Mouse (Mus musculus): Measurements from ENCODE around the gene Cmklr1. TPM values are rescaled to one million over a fixed set of nuclear protein-coding genes. Genes with fewer than 3 reads are reported as not detected.

Gene Cmklr1
- polyA plus RNA-seq, 1 experiment: 32.6 TPM

- TF ChIP-seq POLR2A (IDR thresholded peaks at IDR 0.05; ENCODE audit: control insufficient read depth, extremely low read depth, insufficient read depth, low read length, poor library complexity): no peak
- TF ChIP-seq CTCF (IDR thresholded peaks at IDR 0.05; ENCODE audit: borderline replicate concordance, control insufficient read depth, extremely low read depth, insufficient read depth, low read length, poor library complexity): no peak
- no peaks in the 10 kb centered on the region for H3K36me3 ChIP-seq (ENCODE audit: control insufficient read depth, insufficient read depth, low read length)
- no peak for DNase-seq
- WGBS: 78% methylated on average over 16 of the region's 16 CpGs
- peaks cover 7% of the 10 kb centered on the region; the same call in 1 of the 2 replicates for H3K4me1 ChIP-seq (replicated peaks; ENCODE audit: control insufficient read depth, insufficient read depth, low read length)
- H3K27ac ChIP-seq (ENCODE audit: control insufficient read depth, insufficient read depth, low read length): no peak overlapping the region
- no peaks in the 10 kb centered on the region; the same call in 1 of the 2 replicates for H3K27me3 ChIP-seq (ENCODE audit: control insufficient read depth, insufficient read depth, low read length)
- H3K4me3 ChIP-seq (ENCODE audit: control insufficient read depth, insufficient read depth, low read length): no peak overlapping the region
Observed at GRCm38 (mm10) chr5:113620130-113620716, 30.0 kb downstream of the Cmklr1 start.

DNA sequence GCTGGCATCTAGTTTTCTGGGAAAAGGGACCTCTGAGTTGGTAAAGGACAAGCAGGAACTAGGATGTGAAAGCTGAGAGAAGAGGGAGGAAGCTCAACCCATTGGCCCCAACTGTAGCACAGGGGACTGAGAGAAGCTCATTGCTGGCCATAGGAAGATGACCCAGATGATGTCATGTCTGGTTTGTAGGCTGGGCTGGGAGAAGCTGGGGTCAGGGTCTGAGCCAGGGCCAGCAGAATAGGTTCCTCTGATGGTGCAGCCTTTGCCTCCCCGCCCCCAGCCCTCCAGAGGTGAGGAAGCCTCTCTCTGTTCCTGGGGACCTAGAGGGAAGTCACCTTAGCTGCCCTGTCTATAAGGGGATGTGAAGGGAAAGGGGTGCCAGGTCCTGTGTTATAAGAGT, 31.1 kb downstream of the Cmklr1 start:
- H3K27me3 ChIP-seq (ENCODE audit: control insufficient read depth, insufficient read depth, low read length): no peaks in the 10 kb centered on the region; the same call in 1 of the 2 replicates
- peaks cover 7% of the 10 kb centered on the region; the same call in 1 of the 2 replicates for H3K4me1 ChIP-seq (replicated peaks; ENCODE audit: control insufficient read depth, insufficient read depth, low read length)
- H3K36me3 ChIP-seq (ENCODE audit: control insufficient read depth, insufficient read depth, low read length): no peaks in the 10 kb centered on the region
- no peak for DNase-seq
- H3K27ac ChIP-seq (ENCODE audit: control insufficient read depth, insufficient read depth, low read length): no peak overlapping the region
- H3K4me3 ChIP-seq (ENCODE audit: control insufficient read depth, insufficient read depth, low read length): no peak overlapping the region
- TF ChIP-seq CTCF (IDR thresholded peaks at IDR 0.05; ENCODE audit: borderline replicate concordance, control insufficient read depth, extremely low read depth, insufficient read depth, low read length, poor library complexity) (no peak), POLR2A (IDR thresholded peaks at IDR 0.05; ENCODE audit: control insufficient read depth, extremely low read depth, insufficient read depth, low read length, poor library complexity) (no peak)
- WGBS: 90% methylated on average over 1 of the region's 1 CpGs

- Histone ChIP-seq H3K4me3 (ENCODE audit: control insufficient read depth, insufficient read depth, low read length) (no peak overlapping the region), H3K36me3 (ENCODE audit: control insufficient read depth, insufficient read depth, low read length) (no peaks in the 10 kb centered on the region), H3K27ac (ENCODE audit: control insufficient read depth, insufficient read depth, low read length) (no peak overlapping the region), H3K27me3 (ENCODE audit: control insufficient read depth, insufficient read depth, low read length) (no peaks in the 10 kb centered on the region; the same call in 1 of the 2 replicates), H3K4me1 (replicated peaks; ENCODE audit: control insufficient read depth, insufficient read depth, low read length) (peaks cover 7% of the 10 kb centered on the region; the same call in 1 of the 2 replicates)
- DNase-seq: no peak
- TF ChIP-seq CTCF (IDR thresholded peaks at IDR 0.05; ENCODE audit: borderline replicate concordance, control insufficient read depth, extremely low read depth, insufficient read depth, low read length, poor library complexity) (no peak), POLR2A (IDR thresholded peaks at IDR 0.05; ENCODE audit: control insufficient read depth, extremely low read depth, insufficient read depth, low read length, poor library complexity) (no peak)
- WGBS: 87% methylated on average over 4 of the region's 4 CpGs
Observed at GRCm38 (mm10) chr5:113618716-113619115, 31.5 kb downstream of the Cmklr1 start.

- Histone ChIP-seq H3K36me3 (ENCODE audit: control insufficient read depth, insufficient read depth, low read length) (no peaks in the 10 kb centered on the region), H3K4me1 (replicated peaks; ENCODE audit: control insufficient read depth, insufficient read depth, low read length) (no peaks in the 10 kb centered on the region), H3K27ac (ENCODE audit: control insufficient read depth, insufficient read depth, low read length) (no peak overlapping the region), H3K4me3 (ENCODE audit: control insufficient read depth, insufficient read depth, low read length) (no peak overlapping the region), H3K27me3 (ENCODE audit: control insufficient read depth, insufficient read depth, low read length) (no peaks in the 10 kb centered on the region)
- 87% methylated on average over 12 of the region's 12 CpGs for WGBS
- TF ChIP-seq CTCF (IDR thresholded peaks at IDR 0.05; ENCODE audit: borderline replicate concordance, control insufficient read depth, extremely low read depth, insufficient read depth, low read length, poor library complexity) (no peak), POLR2A (IDR thresholded peaks at IDR 0.05; ENCODE audit: control insufficient read depth, extremely low read depth, insufficient read depth, low read length, poor library complexity) (no peak)
- no peak for DNase-seq
Observed at GRCm38 (mm10) chr5:113611771-113612233, 38.4 kb downstream of the Cmklr1 start.

DNA sequence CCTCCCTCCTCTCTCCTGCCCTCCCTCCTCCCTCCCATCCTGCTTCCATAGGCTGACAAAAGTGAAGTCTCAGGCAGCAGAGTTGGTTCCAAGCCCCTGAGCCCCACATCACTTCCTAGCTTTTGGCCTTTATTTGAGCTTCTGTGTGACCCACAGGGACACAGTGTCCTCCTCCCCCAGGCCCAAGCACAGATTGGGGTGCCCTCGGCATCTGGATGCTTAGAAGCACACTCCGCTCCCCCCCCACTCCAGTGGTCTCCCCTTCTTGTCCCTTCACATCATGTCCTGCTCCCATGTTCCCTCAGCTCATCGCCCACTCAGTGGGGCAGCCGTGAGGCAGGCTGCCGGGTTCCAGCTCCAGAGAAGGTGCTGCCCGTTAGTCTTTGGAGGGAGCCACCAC, 39.1 kb downstream of the Cmklr1 start:
- 91% methylated on average over 6 of the region's 6 CpGs for WGBS
- H3K27ac ChIP-seq (ENCODE audit: control insufficient read depth, insufficient read depth, low read length): no peak overlapping the region
- no peak for DNase-seq
- H3K4me1 ChIP-seq (replicated peaks; ENCODE audit: control insufficient read depth, insufficient read depth, low read length): no peaks in the 10 kb centered on the region
- H3K36me3 ChIP-seq (ENCODE audit: control insufficient read depth, insufficient read depth, low read length): no peaks in the 10 kb centered on the region
- no peak overlapping the region for H3K4me3 ChIP-seq (ENCODE audit: control insufficient read depth, insufficient read depth, low read length)
- H3K27me3 ChIP-seq (ENCODE audit: control insufficient read depth, insufficient read depth, low read length): no peaks in the 10 kb centered on the region
- TF ChIP-seq POLR2A (IDR thresholded peaks at IDR 0.05; ENCODE audit: control insufficient read depth, extremely low read depth, insufficient read depth, low read length, poor library complexity) (no peak), CTCF (IDR thresholded peaks at IDR 0.05; ENCODE audit: borderline replicate concordance, control insufficient read depth, extremely low read depth, insufficient read depth, low read length, poor library complexity) (no peak)

GRCm38 (mm10) chr5:113610490-113610889, 39.7 kb downstream of the Cmklr1 start:
- no peak for DNase-seq
- no peaks in the 10 kb centered on the region for H3K36me3 ChIP-seq (ENCODE audit: control insufficient read depth, insufficient read depth, low read length)
- no peak overlapping the region for H3K4me3 ChIP-seq (ENCODE audit: control insufficient read depth, insufficient read depth, low read length)
- no peak for TF ChIP-seq CTCF (IDR thresholded peaks at IDR 0.05; ENCODE audit: borderline replicate concordance, control insufficient read depth, extremely low read depth, insufficient read depth, low read length, poor library complexity)
- no peak for TF ChIP-seq POLR2A (IDR thresholded peaks at IDR 0.05; ENCODE audit: control insufficient read depth, extremely low read depth, insufficient read depth, low read length, poor library complexity)
- H3K27me3 ChIP-seq (ENCODE audit: control insufficient read depth, insufficient read depth, low read length): no peaks in the 10 kb centered on the region
- no peak overlapping the region for H3K27ac ChIP-seq (ENCODE audit: control insufficient read depth, insufficient read depth, low read length)
- WGBS: 93% methylated on average over 6 of the region's 6 CpGs
- no peaks in the 10 kb centered on the region for H3K4me1 ChIP-seq (replicated peaks; ENCODE audit: control insufficient read depth, insufficient read depth, low read length)
